Comparison of ENCODE assay signal across 8 mouse cellular contexts in genomic region chr10:43175156-43175601, GRCm38 (mm10). TPM values are rescaled to one million over a fixed set of nuclear protein-coding genes. Genes with fewer than 3 reads are reported as not detected.
DNase-seq lines count a peak whose midpoint lies in the region; ATAC-seq and TF ChIP-seq lines count a peak whose summit lies in the region.

No protein-coding gene starts in this region.

- no peaks in the 10 kb centered on the region; the same call in 1 of the 2 replicates for H3K27me3 ChIP-seq in kidney, adult 2 months (replicated peaks; ENCODE audit: control insufficient read depth, insufficient read depth, low read length)
- H3K27me3 ChIP-seq in embryonic facial prominence, embryonic 12.5 days: peaks cover 4% of the 10 kb centered on the region; the same call in 1 of the 2 replicates
- H3K27me3 ChIP-seq in hindbrain, embryonic 16.5 days (replicated peaks; ENCODE audit: control insufficient read depth, insufficient read depth, low read length): no peaks in the 10 kb centered on the region
- H3K27me3 ChIP-seq in midbrain, embryonic 14.5 days (ENCODE audit: control insufficient read depth, insufficient read depth, low read length): no peaks in the 10 kb centered on the region

- H3K4me1 ChIP-seq in kidney, adult 2 months (ENCODE audit: control insufficient read depth, insufficient read depth, low read length): no peaks in the 10 kb centered on the region
- peaks cover 13% of the 10 kb centered on the region for H3K4me1 ChIP-seq in embryonic facial prominence, embryonic 12.5 days
- H3K4me1 ChIP-seq in hindbrain, embryonic 16.5 days (ENCODE audit: control insufficient read depth, insufficient read depth, low read depth, low read length): peaks cover 25% of the 10 kb centered on the region
- peaks cover 24% of the 10 kb centered on the region for H3K4me1 ChIP-seq in midbrain, embryonic 14.5 days (ENCODE audit: control insufficient read depth, insufficient read depth, low read length)

- H3K4me2 ChIP-seq in embryonic facial prominence, embryonic 12.5 days (replicated peaks): peak overlapping the region; percentile 84
- peak overlapping the region; percentile 93 for H3K4me2 ChIP-seq in hindbrain, embryonic 16.5 days (ENCODE audit: low read length)
- peak overlapping the region; percentile 92 for H3K4me2 ChIP-seq in midbrain, embryonic 14.5 days (ENCODE audit: low read length)

- no peak for ATAC-seq in embryonic facial prominence, embryonic 12.5 days (ENCODE audit: insufficient number of reproducible peaks, insufficient read depth, low FRiP score, low TSS enrichment)
- peak; percentile 45 for ATAC-seq in hindbrain, embryonic 16.5 days
- peak; percentile 35 for ATAC-seq in midbrain, embryonic 14.5 days (ENCODE audit: low FRiP score, low TSS enrichment)

- no peaks in the 10 kb centered on the region for H3K36me3 ChIP-seq in kidney, adult 2 months (ENCODE audit: control insufficient read depth, insufficient read depth, low read length)
- no peaks in the 10 kb centered on the region for H3K36me3 ChIP-seq in embryonic facial prominence, embryonic 12.5 days
- H3K36me3 ChIP-seq in hindbrain, embryonic 16.5 days (ENCODE audit: control insufficient read depth, insufficient read depth, low read length): no peaks in the 10 kb centered on the region
- H3K36me3 ChIP-seq in midbrain, embryonic 14.5 days (ENCODE audit: control insufficient read depth, insufficient read depth, low read length): no peaks in the 10 kb centered on the region

- TF ChIP-seq CTCF in kidney, adult 2 months (conservative IDR thresholded peaks at IDR 0.05; ENCODE audit: insufficient read depth, insufficient read length, low read depth, low read length): no peak

- H3K4me3 ChIP-seq in kidney, adult 2 months (ENCODE audit: insufficient read depth, low read depth, low read length): peak overlapping the region; percentile 69
- peak overlapping the region; percentile 73 for H3K4me3 ChIP-seq in embryonic facial prominence, embryonic 12.5 days
- peak overlapping the region; percentile 96 for H3K4me3 ChIP-seq in hindbrain, embryonic 16.5 days (ENCODE audit: low read length)
- peak overlapping the region; percentile 90 for H3K4me3 ChIP-seq in midbrain, embryonic 14.5 days (replicated peaks; ENCODE audit: low read depth, low read length)

- peak overlapping the region; percentile 88 for H3K9ac ChIP-seq in embryonic facial prominence, embryonic 12.5 days
- peak overlapping the region; percentile 95 for H3K9ac ChIP-seq in hindbrain, embryonic 16.5 days (ENCODE audit: low read depth, low read length)
- H3K9ac ChIP-seq in midbrain, embryonic 14.5 days (replicated peaks; ENCODE audit: low read length): peak overlapping the region; percentile 94

- WGBS in kidney, adult 2 months: 8% methylated on average over 18 of the region's 18 CpGs
- under 1% methylated on average over 18 of the region's 18 CpGs for WGBS in embryonic facial prominence, embryonic 12.5 days
- WGBS in hindbrain, embryonic 16.5 days: 2% methylated on average over 18 of the region's 18 CpGs
- WGBS in midbrain, embryonic 14.5 days: under 1% methylated on average over 18 of the region's 18 CpGs

- H3K27ac ChIP-seq in kidney, adult 2 months (ENCODE audit: insufficient read depth, low read depth, low read length): no peak overlapping the region
- H3K27ac ChIP-seq in embryonic facial prominence, embryonic 12.5 days: peak overlapping the region; percentile 85
- peak overlapping the region; percentile 97 for H3K27ac ChIP-seq in hindbrain, embryonic 16.5 days (ENCODE audit: low read depth, low read length)
- H3K27ac ChIP-seq in midbrain, embryonic 14.5 days (replicated peaks; ENCODE audit: low read depth, low read length): peak overlapping the region; percentile 99

- no peak for DNase-seq in kidney, adult 2 months
- no peak for DNase-seq in kidney, postnatal 14 days
- DNase-seq in adrenal gland, adult 2 months: peak; percentile 54
- DNase-seq in midbrain, embryonic 14.5 days: no peak
- no peak for DNase-seq in urinary bladder, postnatal 36 days (ENCODE audit: low spot score in 2 of 2)
- no peak for DNase-seq in spleen, postnatal 4 days (ENCODE audit: low spot score in 2 of 2)

- H3K9me3 ChIP-seq in embryonic facial prominence, embryonic 12.5 days: no peaks in the 10 kb centered on the region
- no peaks in the 10 kb centered on the region for H3K9me3 ChIP-seq in hindbrain, embryonic 16.5 days (ENCODE audit: control insufficient read depth, low read length)
- no peaks in the 10 kb centered on the region for H3K9me3 ChIP-seq in midbrain, embryonic 14.5 days (ENCODE audit: control insufficient read depth, low read length)

- no peak for TF ChIP-seq POLR2A in kidney, adult 2 months (IDR thresholded peaks at IDR 0.05; ENCODE audit: low read depth, low read length)

RNA-seq across cellular contexts. Expression of gene 9030612E09Rik, which starts 0.7 kb away (rescaled TPM):
- 0.12 and 0.14 TPM in 2 replicates for polyA plus RNA-seq in kidney, adult 2 months (2012; rRNA removed)
- under 1 TPM; 0.26 to 0.35 TPM for total RNA-seq in adrenal gland, adult 2 months (2021)
- polyA plus RNA-seq in adrenal gland, adult 2 months (2012; rRNA removed): 0.51 and 0.73 TPM in 2 replicates
- polyA plus RNA-seq in embryonic facial prominence, embryonic 12.5 days (2016; fragmentation: Nextera tagmentation; extraction: Ambion mirVana): 1.8 and 2.1 TPM in 2 replicates
- polyA plus RNA-seq in hindbrain, embryonic 16.5 days (2015; fragmentation: Nextera tagmentation; extraction: Ambion mirVana): 1.8 and 1.9 TPM in 2 replicates
- 2.2 and 2.4 TPM in 2 replicates for polyA plus RNA-seq in midbrain, embryonic 14.5 days (2014; fragmentation: Nextera tagmentation; extraction: Ambion mirVana)

RNA-seq across cellular contexts. Expression of gene Sobp, which starts 0.8 kb away (rescaled TPM):
- polyA plus RNA-seq in kidney, adult 2 months (2012; rRNA removed): 0.30 and 0.33 TPM in 2 replicates
- total RNA-seq in adrenal gland, adult 2 months (2021): 1 to 10 TPM; 4.9 to 5.1 TPM
- polyA plus RNA-seq in adrenal gland, adult 2 months (2012; rRNA removed): 5.1 and 5.4 TPM in 2 replicates
- polyA plus RNA-seq in embryonic facial prominence, embryonic 12.5 days (2016; fragmentation: Nextera tagmentation; extraction: Ambion mirVana): 6.8 and 7.7 TPM in 2 replicates
- 9.1 and 10.8 TPM in 2 replicates for polyA plus RNA-seq in hindbrain, embryonic 16.5 days (2015; fragmentation: Nextera tagmentation; extraction: Ambion mirVana)
- 21.2 and 23.7 TPM in 2 replicates for polyA plus RNA-seq in midbrain, embryonic 14.5 days (2014; fragmentation: Nextera tagmentation; extraction: Ambion mirVana)

RNA-seq across cellular contexts. Expression of gene Pdss2, which starts 46.1 kb away (rescaled TPM):
- 16.8 and 18.1 TPM in 2 replicates for polyA plus RNA-seq in kidney, adult 2 months (2012; rRNA removed)
- total RNA-seq in adrenal gland, adult 2 months (2021): 10 to 100 TPM; 18.9 to 19.9 TPM
- 25.8 and 26.7 TPM in 2 replicates for polyA plus RNA-seq in adrenal gland, adult 2 months (2012; rRNA removed)
- 13.3 and 15.4 TPM in 2 replicates for polyA plus RNA-seq in embryonic facial prominence, embryonic 12.5 days (2016; fragmentation: Nextera tagmentation; extraction: Ambion mirVana)
- polyA plus RNA-seq in hindbrain, embryonic 16.5 days (2015; fragmentation: Nextera tagmentation; extraction: Ambion mirVana): 15.5 and 16.2 TPM in 2 replicates
- 18.1 and 19.0 TPM in 2 replicates for polyA plus RNA-seq in midbrain, embryonic 14.5 days (2014; fragmentation: Nextera tagmentation; extraction: Ambion mirVana)
